Mouse (Mus musculus) layer of hippocampus, postnatal 36 days (tissue): ENCODE results near the gene Gm14137. TPM values are rescaled to one million over a fixed set of nuclear protein-coding genes. Genes with fewer than 3 reads are reported as not detected.

ENCODE experiments used
- DNase-seq, 2 experiments: peaks; one replicate each; pipeline ENCODE4 v3.0.0; 2022
- total RNA-seq, 2 experiments: library from RNA; stranded (reverse); gene quantifications; 2 replicates each; pipeline ENCODE4 v1.2.3; 2021

Gene Gm14137
- total RNA-seq, 2 experiments from 2014 or later, result not detected

DNA sequence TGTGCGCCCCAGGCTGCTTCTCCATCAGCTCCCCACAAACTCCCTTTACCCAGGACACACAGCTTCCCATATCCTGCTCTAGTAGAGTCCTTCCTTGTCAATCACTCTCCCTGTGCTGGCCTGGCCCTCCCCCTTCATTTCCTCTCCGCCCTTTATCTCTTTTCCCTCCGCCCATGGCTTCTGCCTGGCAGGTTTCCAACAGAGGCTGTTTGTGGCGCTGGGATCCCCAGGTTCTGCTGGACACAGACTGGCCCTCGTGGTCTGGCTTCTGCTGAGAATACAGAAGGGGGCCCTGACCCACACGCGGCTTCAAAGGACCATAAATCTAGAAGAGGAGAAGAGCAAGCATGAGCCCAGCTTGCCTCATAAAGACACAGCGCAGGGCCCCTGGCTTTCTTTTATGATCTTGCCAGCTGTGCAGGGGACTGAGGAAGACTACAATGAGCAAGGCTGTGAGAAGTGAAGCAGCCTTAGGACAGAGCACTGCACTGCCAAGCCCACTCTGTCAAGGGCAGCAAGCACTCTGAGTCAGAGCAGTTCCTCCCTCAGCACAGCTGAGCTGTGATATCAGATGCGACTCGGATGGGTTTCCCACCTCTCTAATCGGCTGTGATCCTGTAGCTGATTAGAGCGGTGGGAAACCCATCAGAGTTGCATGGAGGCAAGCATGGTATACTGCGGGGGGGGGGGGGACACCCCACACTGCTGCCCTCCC lies 1.3 kb upstream of the Gm14137 start:
- DNase-seq, result peak in 1 of 2 experiments; percentile 9

GRCm38 (mm10) chr2:119174866-119175265 lies 557 bp downstream of the Gm14137 start:
- DNase-seq, result no peak

- no peak for DNase-seq
Measured at GRCm38 (mm10) chr2:119175614-119176013, 1.3 kb downstream of the Gm14137 start.

GRCm38 (mm10) chr2:119176761-119177160 lies 2.5 kb downstream of the Gm14137 start:
- DNase-seq, result no peak

- no peak for DNase-seq
Measured at GRCm38 (mm10) chr2:119177384-119177939, 3.2 kb downstream of the Gm14137 start.

DNA sequence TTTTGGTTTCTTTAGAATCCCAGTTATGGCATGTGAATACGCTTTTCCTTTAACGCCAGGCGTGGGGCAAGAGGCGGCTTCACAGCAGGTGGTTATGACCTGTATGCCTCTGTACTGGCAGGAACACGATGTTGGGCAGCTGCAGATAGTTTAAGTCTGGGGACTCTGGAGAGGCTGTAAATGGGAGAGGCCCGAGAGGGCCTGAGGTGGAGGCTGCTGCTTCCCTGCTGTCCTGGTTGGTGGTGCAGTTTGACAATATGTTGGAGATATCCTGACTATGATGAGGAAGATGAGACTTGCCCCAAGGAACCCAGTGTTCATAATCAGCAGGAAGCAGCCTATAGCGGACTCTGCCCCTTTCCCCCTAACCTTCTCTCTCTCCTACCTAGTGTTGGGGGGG lies 8.6 kb downstream of the Gm14137 start:
- no peak for DNase-seq

DNA sequence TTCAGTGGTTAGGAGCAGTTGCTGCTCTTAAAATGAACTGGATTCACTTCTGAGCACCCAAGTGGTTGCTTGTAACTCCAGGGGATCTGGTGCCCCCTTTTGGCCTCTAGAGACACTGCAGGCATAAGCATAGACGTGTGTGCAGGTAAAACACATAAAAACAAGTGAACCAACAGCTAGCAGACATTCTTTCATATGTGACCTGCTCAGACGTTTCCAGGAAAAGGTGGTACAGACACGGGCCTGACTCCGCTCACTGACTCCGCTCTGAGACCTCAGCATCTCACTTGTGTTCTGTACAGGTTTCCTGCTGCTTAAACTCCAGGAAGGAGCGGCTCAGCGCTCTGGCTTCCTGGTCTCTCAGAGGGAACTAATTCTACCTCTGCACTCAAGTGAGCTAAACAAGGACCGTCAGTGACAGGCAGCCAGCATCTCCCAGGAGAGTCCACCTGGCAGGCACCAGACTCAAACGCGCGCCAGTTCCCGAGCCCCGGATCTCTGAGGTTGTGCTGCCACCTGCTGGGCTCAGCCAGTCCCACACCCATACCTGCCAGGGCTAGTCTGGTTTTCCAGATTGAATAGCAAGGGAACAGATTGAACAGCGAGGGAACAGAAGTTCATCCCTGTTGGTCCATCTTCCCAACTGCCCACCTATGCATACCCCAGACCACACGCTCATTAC lies 14.9 kb downstream of the Gm14137 start:
- DNase-seq, result peak; percentile 80 to 81

- DNase-seq, result no peak
Measured at GRCm38 (mm10) chr2:119190969-119191368, 16.7 kb downstream of the Gm14137 start.

DNA sequence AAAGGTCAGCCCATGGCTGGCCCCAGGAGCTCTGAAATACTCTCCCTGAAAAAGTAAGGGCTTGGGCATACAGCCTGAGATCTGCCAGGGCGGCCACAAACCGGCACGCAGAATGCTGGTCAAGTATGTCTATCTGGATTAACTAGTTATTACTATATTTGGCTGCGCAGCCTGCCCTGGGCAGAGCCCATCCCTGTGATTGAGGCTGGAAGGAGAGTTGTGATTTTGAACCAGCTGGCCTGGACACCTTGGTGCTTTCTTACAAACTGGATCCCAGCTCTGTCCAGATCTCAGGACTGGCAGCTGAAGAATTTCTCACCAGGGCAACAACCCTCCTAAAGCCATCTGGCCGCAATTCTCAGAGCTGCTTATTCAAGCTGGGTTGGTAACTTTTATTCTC lies 19.8 kb downstream of the Gm14137 start:
- no peak for DNase-seq

DNA sequence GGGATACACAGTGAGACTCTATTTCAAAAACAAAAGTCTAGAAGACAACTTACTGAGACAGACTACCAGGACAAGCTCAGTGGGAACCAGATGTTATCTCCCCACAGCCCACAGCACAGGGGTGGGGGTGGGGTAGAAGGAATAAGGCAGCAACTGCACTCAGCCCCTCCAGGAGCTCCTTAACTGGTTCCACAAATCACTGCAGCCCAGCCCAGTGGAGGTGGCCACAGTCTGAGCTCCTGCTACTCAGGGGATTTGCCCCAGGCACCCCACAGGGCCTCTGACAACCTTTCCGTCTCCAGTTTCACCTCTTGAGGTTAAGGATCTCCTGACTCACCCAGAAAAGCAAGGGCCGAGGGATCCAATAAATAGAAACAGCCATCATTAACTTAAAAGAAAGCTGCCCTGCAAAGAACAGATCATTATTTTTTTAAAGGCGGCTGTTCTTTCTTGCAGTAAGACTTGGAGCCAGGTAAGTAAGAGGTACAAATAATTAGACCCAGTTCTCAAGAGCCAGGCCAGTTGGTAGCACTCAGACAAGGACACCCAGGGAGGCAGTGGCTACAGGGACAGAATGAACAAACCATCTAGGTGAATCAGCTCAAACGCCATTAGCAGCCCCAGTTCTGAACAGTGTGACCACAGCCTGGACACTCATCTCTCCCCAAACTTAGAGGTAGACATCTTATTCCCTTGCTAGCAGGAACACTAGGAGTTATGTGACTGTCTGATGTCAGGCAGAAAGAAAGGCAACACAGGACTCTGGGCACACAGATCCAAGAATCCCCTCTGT lies 22.2 kb downstream of the Gm14137 start:
- DNase-seq, result no peak

- no peak for DNase-seq
Measured at GRCm38 (mm10) chr2:119197493-119197892, 23.2 kb downstream of the Gm14137 start.

GRCm38 (mm10) chr2:119198049-119198448 lies 23.7 kb downstream of the Gm14137 start:
- DNase-seq, result no peak

DNA sequence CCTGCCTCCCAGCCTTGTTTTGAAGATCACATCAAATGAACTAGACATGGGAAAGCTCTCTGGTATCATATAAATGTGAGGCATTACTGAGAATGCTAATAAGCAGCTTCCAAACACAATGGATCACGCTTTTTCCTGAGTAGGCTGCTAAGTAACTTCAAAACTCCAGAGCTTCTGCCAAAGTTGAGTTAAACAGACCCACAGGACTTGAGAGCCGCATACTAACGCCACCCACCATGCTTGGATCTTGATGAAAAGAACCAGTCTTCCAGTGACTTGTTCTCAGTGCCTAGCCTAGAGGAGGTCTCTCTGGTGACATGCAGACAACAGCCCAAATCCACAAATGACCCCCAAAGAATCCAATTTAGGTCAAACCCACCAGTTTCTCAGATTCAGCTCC lies 24.6 kb downstream of the Gm14137 start:
- DNase-seq, result no peak

- DNase-seq, result no peak
Measured at GRCm38 (mm10) chr2:119202914-119203453, 28.7 kb downstream of the Gm14137 start.

GRCm38 (mm10) chr2:119203871-119204460 lies 29.7 kb downstream of the Gm14137 start:
- DNase-seq, result no peak

DNA sequence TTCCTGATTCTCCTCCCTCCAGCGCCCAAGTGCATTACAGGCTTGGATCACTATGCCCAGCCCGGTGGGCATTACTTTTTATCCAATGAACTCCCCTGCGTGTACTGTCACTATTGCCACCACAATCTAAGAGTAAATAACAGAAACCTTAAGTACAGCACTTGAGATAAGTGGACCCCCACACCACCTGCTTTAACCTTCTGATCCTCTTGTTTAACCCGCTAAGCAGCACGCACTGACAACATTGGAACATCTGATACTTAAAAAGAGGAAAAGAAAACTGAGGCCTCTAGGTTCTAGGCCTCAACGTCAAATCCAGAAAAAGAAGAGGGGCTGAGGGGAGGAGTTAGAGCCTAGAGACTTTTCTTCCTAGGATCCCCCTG lies 33.6 kb downstream of the Gm14137 start:
- DNase-seq, result no peak

- DNase-seq, result peak; percentile 96 to 97
Measured at GRCm38 (mm10) chr2:119208344-119209175, 34.3 kb downstream of the Gm14137 start, which contains the start of the genes Zfyve19 and Dnajc17. Zfyve19 (plus strand) TSS chr2:119208617. Dnajc17 (minus strand) TSS chr2:119208795.

DNA sequence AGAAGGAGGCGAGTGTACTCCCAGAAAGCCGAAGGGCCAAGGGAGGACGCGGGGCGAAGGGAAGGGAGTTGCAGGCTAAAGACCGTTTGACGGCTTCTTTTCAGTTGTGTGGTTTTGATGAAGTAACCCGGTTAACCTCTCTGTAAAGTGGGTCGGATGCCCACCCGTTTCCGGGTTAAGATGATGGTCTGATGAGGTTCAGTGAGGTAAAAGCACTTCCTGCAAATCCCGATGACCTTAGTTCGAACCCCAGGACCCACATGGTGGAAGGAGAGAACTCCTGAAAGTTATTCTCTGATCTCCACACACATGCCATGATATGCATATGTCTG lies 34.8 kb downstream of the Gm14137 start:
- DNase-seq, result no peak
